Mouse (Mus musculus): ENCODE measurements around the gene Dhrs9.

- TF ChIP-seq CTCF (IDR thresholded peaks at IDR 0.05; ENCODE audit: borderline replicate concordance, extremely low read depth, insufficient read depth, insufficient read length) (no peak), POLR2A (IDR thresholded peaks at IDR 0.05; ENCODE audit: borderline replicate concordance, extremely low read depth, insufficient read depth, insufficient read length, poor library complexity, severe bottlenecking) (no peak)
These were observed 44.6 kb downstream of the Dhrs9 start for GRCm38 (mm10) chr2:69424829-69425228.
